Mouse (Mus musculus) spleen, adult 2 months (tissue): ENCODE measurements around the gene Rnf187.

ENCODE experiments used
- CTCF ChIP-seq: fragments of 200-500 bp; IDR thresholded peaks from 2 replicates; pipeline ENCODE4 v1.5.1; 2011; ENCODE audit warnings: mild to moderate bottlenecking, inconsistent platforms; ENCODE audit not compliant: insufficient read depth, insufficient read length, insufficient replicate concordance; ENCODE audit errors: extremely low read depth
- POLR2A ChIP-seq: fragments of 200-500 bp; IDR thresholded peaks from 2 replicates; pipeline ENCODE4 v1.6.1; 2011; ENCODE audit warnings: low read depth, low read length, inconsistent platforms

GRCm38 (mm10) chr11:58980381-58980990 is 41.8 kb upstream of the Rnf187 start:
- TF ChIP-seq POLR2A: no peak
- TF ChIP-seq CTCF: no peak
